Mouse (Mus musculus) ES-E14 (cell line): ENCODE measurements around the gene Alg14.

Experiments
- CHD2 ChIP-seq: IDR thresholded peaks from 2 replicates; pipeline ENCODE4 v1.6.1; 2014; ENCODE audit warnings: mild to moderate bottlenecking, low read depth, low read length, inconsistent platforms
- HCFC1 ChIP-seq: IDR thresholded peaks from 2 replicates; pipeline ENCODE4 v1.6.1; 2012; ENCODE audit warnings: low read length, inconsistent platforms, borderline replicate concordance; ENCODE audit not compliant: insufficient read depth
- MAFK ChIP-seq: IDR thresholded peaks from 2 replicates; pipeline ENCODE4 v1.6.1; 2014; ENCODE audit warnings: mild to moderate bottlenecking, low read depth, low read length, inconsistent platforms; ENCODE audit not compliant: insufficient read depth
- ZC3H11A ChIP-seq: IDR thresholded peaks from 2 replicates; pipeline ENCODE4 v1.6.1; 2012; ENCODE audit warnings: low read depth, mild to moderate bottlenecking, inconsistent platforms, low read length, borderline replicate concordance
- ZNF384 ChIP-seq: IDR thresholded peaks from 2 replicates; pipeline ENCODE4 v1.6.1; 2012; ENCODE audit warnings: low read depth, low read length, inconsistent platforms

GRCm38 (mm10) chr3:121373897-121374441 lies 82.4 kb downstream of the Alg14 start:
- TF ChIP-seq ZNF384 (no peak), HCFC1 (no peak), ZC3H11A (no peak), MAFK (no peak), CHD2 (no peak)
